Mouse (Mus musculus): ENCODE results near the gene Angptl3. TPM values are rescaled to one million over a fixed set of nuclear protein-coding genes. Genes with fewer than 3 reads are reported as not detected.
A peak's percentile ranks its signal among the peaks of the same experiment; 100 is the strongest.

Gene Angptl3
- polyA plus RNA-seq, 1 experiment from 2014 or later = 0.42 TPM

DNA sequence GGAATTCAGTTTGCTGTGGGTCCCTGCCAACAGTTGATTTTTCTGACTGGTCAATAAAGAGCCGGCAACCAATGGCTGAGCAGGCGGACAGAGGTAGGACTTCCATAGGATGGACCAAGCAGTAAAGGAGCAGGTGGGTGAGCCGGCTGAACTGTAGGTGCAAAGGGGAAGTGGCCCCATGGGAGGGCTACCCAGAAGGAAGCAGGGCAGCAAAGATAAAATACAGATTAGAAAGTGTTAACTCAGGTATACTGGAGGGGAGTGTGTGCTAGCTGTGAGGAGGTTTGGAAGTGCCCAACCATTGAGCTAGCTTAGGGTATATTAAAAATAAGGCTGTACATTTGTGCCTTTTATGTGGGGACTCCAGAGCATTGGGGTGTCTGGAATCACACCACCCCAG is 47.3 kb downstream of the Angptl3 start:
- Histone ChIP-seq H3K4me3 (ENCODE audit: low read depth, low read length) (no peak overlapping the region), H3K27me3 (replicated peaks; ENCODE audit: control insufficient read depth, insufficient read depth, low read length) (no peaks in the 10 kb centered on the region), H3K9me3 (ENCODE audit: control insufficient read depth) (no peaks in the 10 kb centered on the region), H3K27ac (ENCODE audit: low read depth, low read length) (no peak overlapping the region), H3K9ac (ENCODE audit: low read depth, low read length) (no peak overlapping the region), H3K36me3 (ENCODE audit: control insufficient read depth, insufficient read depth) (peaks cover 39% of the 10 kb centered on the region), H3K4me1 (replicated peaks; ENCODE audit: control insufficient read depth, insufficient read depth, low read length) (no peaks in the 10 kb centered on the region), H3K4me2 (replicated peaks; ENCODE audit: low read depth) (no peak overlapping the region)
- 62% methylated on average over 3 of the region's 3 CpGs for WGBS
- ATAC-seq = no peak
- TF ChIP-seq CTCF (IDR thresholded peaks at IDR 0.05; ENCODE audit: low read depth) = no peak

DNA sequence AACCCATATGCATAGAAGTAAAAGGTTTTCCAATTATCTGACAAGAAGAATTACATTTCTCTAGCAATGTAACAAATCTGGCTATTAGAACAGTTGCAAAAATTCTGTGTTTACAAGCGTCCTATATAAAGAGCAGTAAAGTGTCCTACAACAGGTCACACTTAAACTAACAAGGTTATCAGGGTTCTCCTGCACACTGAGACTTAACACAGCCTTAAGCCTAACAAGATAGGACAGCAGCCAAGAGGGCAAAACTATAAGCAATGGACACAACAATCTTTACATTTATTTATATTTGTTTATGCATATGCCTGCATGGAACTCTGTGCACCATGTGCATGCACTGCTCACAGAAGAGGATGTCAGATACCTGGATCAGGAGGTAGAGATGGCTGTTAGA is 50.4 kb downstream of the Angptl3 start:
- peaks cover 24% of the 10 kb centered on the region for H3K36me3 ChIP-seq (ENCODE audit: control insufficient read depth, insufficient read depth)
- H3K4me3 ChIP-seq (ENCODE audit: low read depth, low read length) = no peak overlapping the region
- H3K27ac ChIP-seq (ENCODE audit: low read depth, low read length) = no peak overlapping the region
- no peak overlapping the region for H3K9ac ChIP-seq (ENCODE audit: low read depth, low read length)
- H3K4me2 ChIP-seq (replicated peaks; ENCODE audit: low read depth) = no peak overlapping the region
- no peaks in the 10 kb centered on the region for H3K9me3 ChIP-seq (ENCODE audit: control insufficient read depth)
- H3K4me1 ChIP-seq (replicated peaks; ENCODE audit: control insufficient read depth, insufficient read depth, low read length) = no peaks in the 10 kb centered on the region
- TF ChIP-seq CTCF (IDR thresholded peaks at IDR 0.05; ENCODE audit: low read depth) = no peak
- ATAC-seq = no peak
- WGBS = 58% methylated on average over 1 of the region's 1 CpGs
- H3K27me3 ChIP-seq (replicated peaks; ENCODE audit: control insufficient read depth, insufficient read depth, low read length) = no peaks in the 10 kb centered on the region

DNA sequence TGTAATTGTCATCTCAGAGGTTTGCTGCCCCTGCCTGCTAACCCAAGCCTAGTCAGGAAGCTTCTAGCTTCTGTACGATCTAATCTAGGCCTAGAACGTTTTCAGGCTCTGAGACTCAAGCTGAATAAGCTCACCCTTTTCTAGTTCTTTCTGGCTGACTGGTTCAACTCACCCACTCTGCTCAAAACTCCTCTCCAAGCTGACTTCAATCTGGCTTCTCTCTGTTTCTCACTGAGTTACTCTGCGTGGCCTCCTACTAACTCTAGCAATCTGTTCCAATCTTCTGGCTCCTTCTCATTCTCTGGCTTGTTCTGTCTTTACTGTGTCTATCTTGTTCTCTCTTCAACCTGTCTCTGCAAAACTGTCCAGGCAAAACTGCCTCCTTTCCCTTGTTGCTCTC is 53.1 kb downstream of the Angptl3 start:
- 94% methylated on average over 3 of the region's 3 CpGs for WGBS

DNA sequence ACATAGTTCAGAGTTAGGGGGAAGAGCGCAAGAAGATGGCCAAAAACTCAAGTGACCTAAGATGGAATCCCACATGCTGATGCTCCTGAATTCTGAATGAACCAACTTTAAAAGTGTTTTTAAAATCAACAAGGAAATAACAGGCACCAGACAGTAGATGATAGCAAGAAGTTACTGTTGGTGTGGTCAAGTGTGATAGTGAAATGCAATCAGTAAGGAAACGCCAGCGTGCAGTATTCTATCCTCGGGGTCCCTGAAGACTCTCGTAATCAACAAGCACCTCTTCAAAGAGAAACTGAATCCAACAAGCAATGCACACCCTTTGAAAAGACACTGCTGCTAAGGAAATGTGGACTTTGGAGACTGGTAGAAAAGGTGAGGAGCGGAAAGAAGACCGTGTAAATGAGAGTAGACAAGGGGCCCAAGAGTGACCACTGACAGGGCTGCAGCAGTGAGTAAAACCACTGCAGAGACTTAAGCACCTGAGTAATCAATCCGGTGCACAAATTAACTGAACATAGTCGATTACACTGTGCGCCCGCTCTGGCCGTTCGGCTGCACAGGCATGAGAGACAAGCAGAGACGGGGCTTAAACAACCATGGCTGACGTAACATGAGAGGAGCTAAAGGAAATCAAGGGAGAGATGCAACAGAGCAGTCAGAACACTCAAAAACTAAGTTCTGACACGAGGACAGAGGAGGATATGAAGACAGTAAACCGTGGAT is 57.2 kb downstream of the Angptl3 start:
- Histone ChIP-seq H3K4me1 (replicated peaks; ENCODE audit: control insufficient read depth, insufficient read depth, low read length) (peaks cover 6% of the 10 kb centered on the region; the same call in 1 of the 2 replicates), H3K9ac (ENCODE audit: low read depth, low read length) (no peak overlapping the region)
- 95% methylated on average over 17 of the region's 17 CpGs for WGBS

More for the DNA sequence above, 53.1 kb downstream of the Angptl3 start:
- Histone ChIP-seq H3K4me3 (ENCODE audit: low read depth, low read length) (no peak overlapping the region), H3K27me3 (replicated peaks; ENCODE audit: control insufficient read depth, insufficient read depth, low read length) (no peaks in the 10 kb centered on the region), H3K27ac (ENCODE audit: low read depth, low read length) (no peak overlapping the region), H3K36me3 (ENCODE audit: control insufficient read depth, insufficient read depth) (peaks cover 14% of the 10 kb centered on the region; the same call in 1 of the 2 replicates), H3K9ac (ENCODE audit: low read depth, low read length) (no peak overlapping the region), H3K4me1 (replicated peaks; ENCODE audit: control insufficient read depth, insufficient read depth, low read length) (no peaks in the 10 kb centered on the region), H3K4me2 (replicated peaks; ENCODE audit: low read depth) (no peak overlapping the region), H3K9me3 (ENCODE audit: control insufficient read depth) (no peaks in the 10 kb centered on the region)
- no peak for TF ChIP-seq CTCF (IDR thresholded peaks at IDR 0.05; ENCODE audit: low read depth)
- no peak for ATAC-seq

DNA sequence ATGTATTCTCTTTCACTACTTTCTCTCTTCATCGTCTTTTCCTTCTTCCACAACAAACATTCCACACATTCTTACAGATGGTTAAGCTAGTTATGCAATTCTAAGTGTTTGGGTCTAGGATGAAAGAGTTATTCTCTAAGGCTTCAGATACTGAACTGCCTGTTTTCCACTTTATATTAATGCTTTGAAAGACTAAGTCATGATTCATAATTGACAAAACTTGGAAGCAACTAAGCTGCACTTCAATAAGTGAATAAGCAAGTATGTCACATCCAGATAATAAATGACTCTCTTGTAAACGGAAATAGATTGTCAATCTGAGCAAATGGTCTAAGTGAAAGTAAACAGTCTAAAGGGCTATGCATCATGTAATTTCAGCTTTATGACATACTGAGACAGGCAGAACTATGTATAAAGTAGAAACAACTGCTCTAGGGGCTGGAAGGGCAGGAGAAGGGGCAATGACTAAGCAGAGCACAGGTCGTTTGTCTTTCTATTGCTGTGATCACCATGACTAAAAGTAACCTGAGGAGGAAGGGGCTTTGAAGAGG is 60.5 kb downstream of the Angptl3 start:
- peaks cover 4% of the 10 kb centered on the region; the same call in 1 of the 2 replicates for H3K36me3 ChIP-seq (ENCODE audit: control insufficient read depth, insufficient read depth)
- H3K9me3 ChIP-seq (ENCODE audit: control insufficient read depth) = no peaks in the 10 kb centered on the region
- H3K4me2 ChIP-seq (replicated peaks; ENCODE audit: low read depth) = peak overlapping the region; percentile 25
- no peak overlapping the region for H3K9ac ChIP-seq (ENCODE audit: low read depth, low read length)
- H3K27me3 ChIP-seq (replicated peaks; ENCODE audit: control insufficient read depth, insufficient read depth, low read length) = no peaks in the 10 kb centered on the region
- whole genome bisulfite sequencing = 18% methylated on average over 3 of the region's 3 CpGs
- H3K4me1 ChIP-seq (replicated peaks; ENCODE audit: control insufficient read depth, insufficient read depth, low read length) = peaks cover 6% of the 10 kb centered on the region; the same call in 1 of the 2 replicates
- H3K27ac ChIP-seq (ENCODE audit: low read depth, low read length) = peak overlapping the region; percentile 42; the same call in 1 of the 2 replicates
- TF ChIP-seq CTCF (IDR thresholded peaks at IDR 0.05; ENCODE audit: low read depth) = no peak
- no peak overlapping the region for H3K4me3 ChIP-seq (ENCODE audit: low read depth, low read length)
- ATAC-seq = peak; percentile 81

More for the DNA sequence above, 57.2 kb downstream of the Angptl3 start:
- no peak overlapping the region for H3K4me3 ChIP-seq (ENCODE audit: low read depth, low read length)
- no peak overlapping the region for H3K4me2 ChIP-seq (replicated peaks; ENCODE audit: low read depth)
- no peak for ATAC-seq
- no peak overlapping the region for H3K27ac ChIP-seq (ENCODE audit: low read depth, low read length)
- no peaks in the 10 kb centered on the region for H3K9me3 ChIP-seq (ENCODE audit: control insufficient read depth)
- H3K36me3 ChIP-seq (ENCODE audit: control insufficient read depth, insufficient read depth) = peaks cover 10% of the 10 kb centered on the region; the same call in 1 of the 2 replicates
- no peak for TF ChIP-seq CTCF (IDR thresholded peaks at IDR 0.05; ENCODE audit: low read depth)
- H3K27me3 ChIP-seq (replicated peaks; ENCODE audit: control insufficient read depth, insufficient read depth, low read length) = no peaks in the 10 kb centered on the region

DNA sequence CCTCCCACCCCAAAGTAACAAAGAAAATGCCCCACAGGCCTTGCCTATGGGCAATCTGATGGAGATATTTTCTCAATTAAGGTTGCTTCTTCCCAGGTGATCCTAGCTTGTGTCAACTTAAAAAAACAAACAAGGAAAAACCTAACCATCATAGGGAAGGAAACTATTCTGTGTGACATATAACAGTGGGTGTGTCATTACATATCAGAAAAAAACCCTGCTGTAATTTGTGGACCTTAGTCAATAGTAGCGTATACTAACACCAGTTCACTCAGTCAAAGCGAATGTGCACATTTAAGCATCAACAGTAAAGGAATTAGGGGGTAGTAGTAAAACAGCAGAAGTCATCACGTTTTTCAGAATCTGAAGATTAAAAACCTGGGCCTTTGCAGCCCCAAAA is 61.0 kb downstream of the Angptl3 start:
- Histone ChIP-seq H3K4me3 (ENCODE audit: low read depth, low read length) (no peak overlapping the region), H3K9ac (ENCODE audit: low read depth, low read length) (no peak overlapping the region), H3K27ac (ENCODE audit: low read depth, low read length) (peak overlapping the region; percentile 42; the same call in 1 of the 2 replicates), H3K36me3 (ENCODE audit: control insufficient read depth, insufficient read depth) (peaks cover 4% of the 10 kb centered on the region; the same call in 1 of the 2 replicates), H3K4me1 (replicated peaks; ENCODE audit: control insufficient read depth, insufficient read depth, low read length) (peaks cover 6% of the 10 kb centered on the region; the same call in 1 of the 2 replicates), H3K4me2 (replicated peaks; ENCODE audit: low read depth) (peak overlapping the region; percentile 25), H3K27me3 (replicated peaks; ENCODE audit: control insufficient read depth, insufficient read depth, low read length) (no peaks in the 10 kb centered on the region), H3K9me3 (ENCODE audit: control insufficient read depth) (no peaks in the 10 kb centered on the region)
- 43% methylated on average over 3 of the region's 3 CpGs for WGBS
- no peak for TF ChIP-seq CTCF (IDR thresholded peaks at IDR 0.05; ENCODE audit: low read depth)
- peak; percentile 54 for ATAC-seq

Other genes starting within 250 kb of the Angptl3 start
- 0.31 and 0.34 TPM in 2 replicates for gene Kank4, start 213.4 kb upstream of the Angptl3 start, polyA plus RNA-seq (2015; fragmentation: Nextera tagmentation; extraction: Ambion mirVana)
- gene I0C0044D17Rik, start 207.1 kb upstream of the Angptl3 start, polyA plus RNA-seq (2015; fragmentation: Nextera tagmentation; extraction: Ambion mirVana) = not detected in 2 replicates
- 42.2 and 51.0 TPM in 2 replicates for gene Usp1, start 107.1 kb upstream of the Angptl3 start, polyA plus RNA-seq (2015; fragmentation: Nextera tagmentation; extraction: Ambion mirVana)
- 18.7 and 21.3 TPM in 2 replicates for gene Dock7, start 90.0 kb downstream of the Angptl3 start, polyA plus RNA-seq (2015; fragmentation: Nextera tagmentation; extraction: Ambion mirVana)
- gene Atg4c, start 163.0 kb downstream of the Angptl3 start, polyA plus RNA-seq (2015; fragmentation: Nextera tagmentation; extraction: Ambion mirVana) = 12.2 and 13.4 TPM in 2 replicates

Measured in intestine, postnatal 0 days (tissue).